Mouse (Mus musculus): ENCODE results near the gene Tsnaxip1. TPM values are rescaled to one million over a fixed set of nuclear protein-coding genes. Genes with fewer than 3 reads are reported as not detected.
A peak's percentile ranks its signal among the peaks of the same experiment; 100 is the strongest.

Gene Tsnaxip1
- polyA plus RNA-seq, 1 experiment from 2014 or later, result 1.0 TPM

- Histone ChIP-seq H3K27ac (peak overlapping the region; percentile 87; the same call in 1 of the 2 replicates), H3K4me3 (peak overlapping the region; percentile 90), H3K4me1 (peaks cover 47% of the 10 kb centered on the region), H3K4me2 (peak overlapping the region; percentile 81), H3K36me3 (replicated peaks) (no peaks in the 10 kb centered on the region), H3K27me3 (replicated peaks) (no peaks in the 10 kb centered on the region), H3K9me3 (no peaks in the 10 kb centered on the region), H3K9ac (peak overlapping the region; percentile 21; the same call in 1 of the 2 replicates)
- ATAC-seq (replicated peaks), result no peak; the same call in 1 of the 2 replicates
- 22% methylated on average over 8 of the region's 8 CpGs for WGBS
Observed at GRCm38 (mm10) chr8:105854303-105854702, 26.8 kb downstream of the Tsnaxip1 start.

GRCm38 (mm10) chr8:105854715-105855216 lies 27.2 kb downstream of the Tsnaxip1 start, which contains the start of gene Thap11:
Thap11 (plus strand) TSS chr8:105855132.
- Histone ChIP-seq H3K4me1 (peaks cover 52% of the 10 kb centered on the region), H3K4me3 (peak within 1 kb of the TSS; percentile 90), H3K9ac (peak within 1 kb of the TSS; percentile 82), H3K27ac (peak within 1 kb of the TSS; percentile 87), H3K9me3 (no peaks in the 10 kb centered on the region), H3K36me3 (replicated peaks) (no peaks in the 10 kb centered on the region), H3K27me3 (replicated peaks) (no peaks in the 10 kb centered on the region), H3K4me2 (peak within 1 kb of the TSS; percentile 81)
- WGBS, result under 1% methylated on average over 43 of the region's 43 CpGs
- peak; percentile 91 for ATAC-seq (replicated peaks)

- Histone ChIP-seq H3K9ac (peak overlapping the region; percentile 82), H3K4me1 (peaks cover 53% of the 10 kb centered on the region), H3K36me3 (replicated peaks) (no peaks in the 10 kb centered on the region), H3K9me3 (no peaks in the 10 kb centered on the region), H3K27me3 (replicated peaks) (no peaks in the 10 kb centered on the region), H3K27ac (peak overlapping the region; percentile 87), H3K4me2 (peak overlapping the region; percentile 81), H3K4me3 (peak overlapping the region; percentile 90)
- ATAC-seq (replicated peaks), result no peak; the same call in 1 of the 2 replicates
- WGBS, result under 1% methylated on average over 71 of the region's 71 CpGs
Observed at GRCm38 (mm10) chr8:105855248-105856167, 28.0 kb downstream of the Tsnaxip1 start.

GRCm38 (mm10) chr8:105856168-105856835 lies 28.8 kb downstream of the Tsnaxip1 start:
- no peaks in the 10 kb centered on the region for H3K27me3 ChIP-seq (replicated peaks)
- peak overlapping the region; percentile 82 for H3K9ac ChIP-seq
- no peak for ATAC-seq (replicated peaks)
- 26% methylated on average over 15 of the region's 15 CpGs for WGBS
- peak overlapping the region; percentile 81 for H3K4me2 ChIP-seq
- peak overlapping the region; percentile 87; the same call in 1 of the 2 replicates for H3K27ac ChIP-seq
- peak overlapping the region; percentile 90 for H3K4me3 ChIP-seq
- H3K4me1 ChIP-seq, result peaks cover 52% of the 10 kb centered on the region
- H3K36me3 ChIP-seq (replicated peaks), result no peaks in the 10 kb centered on the region
- H3K9me3 ChIP-seq, result no peaks in the 10 kb centered on the region

- no peak overlapping the region for H3K4me3 ChIP-seq
- no peak overlapping the region for H3K4me2 ChIP-seq
- H3K27me3 ChIP-seq (replicated peaks), result no peaks in the 10 kb centered on the region
- no peaks in the 10 kb centered on the region for H3K36me3 ChIP-seq (replicated peaks)
- H3K9ac ChIP-seq, result no peak overlapping the region
- peaks cover 69% of the 10 kb centered on the region for H3K4me1 ChIP-seq
- ATAC-seq (replicated peaks), result no peak
- H3K9me3 ChIP-seq, result no peaks in the 10 kb centered on the region
- no peak overlapping the region for H3K27ac ChIP-seq
- 80% methylated on average over 5 of the region's 5 CpGs for WGBS
Observed at GRCm38 (mm10) chr8:105858495-105858894, 31.0 kb downstream of the Tsnaxip1 start.

- H3K27ac ChIP-seq, result no peak overlapping the region
- peak overlapping the region; percentile 88 for H3K4me2 ChIP-seq
- WGBS, result 71% methylated on average over 5 of the region's 5 CpGs
- no peaks in the 10 kb centered on the region for H3K27me3 ChIP-seq (replicated peaks)
- no peaks in the 10 kb centered on the region for H3K36me3 ChIP-seq (replicated peaks)
- no peak for ATAC-seq (replicated peaks)
- peaks cover 75% of the 10 kb centered on the region for H3K4me1 ChIP-seq
- H3K9me3 ChIP-seq, result no peaks in the 10 kb centered on the region
- H3K4me3 ChIP-seq, result no peak overlapping the region
- no peak overlapping the region for H3K9ac ChIP-seq
Observed at GRCm38 (mm10) chr8:105859314-105859713, 31.8 kb downstream of the Tsnaxip1 start.

- Histone ChIP-seq H3K4me2 (peak within 1 kb of the TSS; percentile 88), H3K4me3 (peak within 1 kb of the TSS; percentile 83), H3K4me1 (peaks cover 81% of the 10 kb centered on the region), H3K9ac (peak within 1 kb of the TSS; percentile 91), H3K27ac (peak within 1 kb of the TSS; percentile 93), H3K36me3 (replicated peaks) (no peaks in the 10 kb centered on the region), H3K27me3 (replicated peaks) (no peaks in the 10 kb centered on the region), H3K9me3 (no peaks in the 10 kb centered on the region)
- WGBS, result under 1% methylated on average over 56 of the region's 59 CpGs
- peak; percentile 97 for ATAC-seq (replicated peaks)
Observed at GRCm38 (mm10) chr8:105860143-105860981, 32.8 kb downstream of the Tsnaxip1 start, which contains the start of gene Nutf2. Nutf2 (plus strand) TSS chr8:105860580.

- Histone ChIP-seq H3K4me2 (peak overlapping the region; percentile 88), H3K4me3 (peak overlapping the region; percentile 83), H3K27me3 (replicated peaks) (no peaks in the 10 kb centered on the region), H3K36me3 (replicated peaks) (0 out of 2 replicates have a peak, but pooled peaks cover 2% of the 10 kb centered on the region), H3K9me3 (no peaks in the 10 kb centered on the region), H3K4me1 (peaks cover 74% of the 10 kb centered on the region), H3K27ac (no peak overlapping the region), H3K9ac (peak overlapping the region; percentile 91; the same call in 1 of the 2 replicates)
- ATAC-seq (replicated peaks), result no peak
- WGBS, result 5% methylated on average over 1 of the region's 1 CpGs
Observed at GRCm38 (mm10) chr8:105861951-105862350, 34.4 kb downstream of the Tsnaxip1 start.

GRCm38 (mm10) chr8:105866364-105867029 lies 39.0 kb downstream of the Tsnaxip1 start:
- H3K4me2 ChIP-seq, result no peak overlapping the region
- H3K9me3 ChIP-seq, result no peaks in the 10 kb centered on the region
- ATAC-seq (replicated peaks), result no peak
- no peak overlapping the region for H3K9ac ChIP-seq
- WGBS, result 82% methylated on average over 6 of the region's 6 CpGs
- H3K27me3 ChIP-seq (replicated peaks), result no peaks in the 10 kb centered on the region
- peaks cover 5% of the 10 kb centered on the region for H3K36me3 ChIP-seq (replicated peaks)
- no peak overlapping the region for H3K4me3 ChIP-seq
- peaks cover 37% of the 10 kb centered on the region for H3K4me1 ChIP-seq
- H3K27ac ChIP-seq, result no peak overlapping the region

- Histone ChIP-seq H3K27ac (no peak overlapping the region), H3K9me3 (no peaks in the 10 kb centered on the region), H3K27me3 (replicated peaks) (no peaks in the 10 kb centered on the region), H3K9ac (no peak overlapping the region), H3K4me1 (no peaks in the 10 kb centered on the region), H3K36me3 (replicated peaks) (peaks cover 31% of the 10 kb centered on the region), H3K4me3 (no peak overlapping the region), H3K4me2 (no peak overlapping the region)
- 85% methylated on average over 6 of the region's 6 CpGs for WGBS
- ATAC-seq (replicated peaks), result no peak
Observed at GRCm38 (mm10) chr8:105874301-105874700, 46.8 kb downstream of the Tsnaxip1 start.

Measured in midbrain, embryonic 15.5 days (tissue).